Mouse (Mus musculus): ENCODE data around the gene Rtn4rl2. TPM values are rescaled to one million over a fixed set of nuclear protein-coding genes. Genes with fewer than 3 reads are reported as not detected.

Gene Rtn4rl2
- total RNA-seq, 1 experiment from 2014 or later = not detected

DNA sequence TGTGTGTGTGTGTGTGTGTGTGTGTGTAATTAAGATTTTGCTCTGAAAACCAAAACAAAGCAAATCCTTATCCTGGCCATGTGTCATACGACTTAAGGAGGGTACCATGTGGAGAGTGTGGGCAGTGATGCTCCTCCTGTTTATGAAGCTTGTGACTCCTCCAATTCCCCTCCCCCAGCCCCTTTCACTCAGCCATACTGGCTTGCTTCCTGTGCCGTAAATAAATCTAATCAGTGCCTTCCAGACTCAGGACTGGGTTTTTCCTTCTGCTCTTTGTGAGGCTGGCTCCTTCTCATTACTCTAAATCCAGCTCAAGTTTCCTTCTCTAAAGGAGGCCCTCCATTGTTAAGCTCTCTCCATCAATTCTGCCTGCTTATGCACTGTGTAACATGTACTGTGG is 63.3 kb downstream of the Rtn4rl2 start:
- ATAC-seq (ENCODE audit: extremely low read depth, insufficient number of reproducible peaks, low FRiP score, poor library complexity, severe bottlenecking) = no peak

GRCm38 (mm10) chr2:84822552-84822951 is 64.0 kb downstream of the Rtn4rl2 start, which contains the start of gene Smtnl1:
TSS of gene Smtnl1 (minus strand) at chr2:84822652.
- no peak for ATAC-seq (ENCODE audit: extremely low read depth, insufficient number of reproducible peaks, low FRiP score, poor library complexity, severe bottlenecking)

Other genes starting within 250 kb of the Rtn4rl2 start
- 2.1 and 4.2 TPM in 2 replicates for gene Ctnnd1, start 235.9 kb downstream of the Rtn4rl2 start, total RNA-seq (2017)
- gene Btbd18, start 227.6 kb downstream of the Rtn4rl2 start, total RNA-seq (2017) = not detected in 2 replicates
- 20.6 and 24.8 TPM in 2 replicates for gene Selenoh, start 215.9 kb downstream of the Rtn4rl2 start, total RNA-seq (2017)
- gene Gm28635, start 208.7 kb downstream of the Rtn4rl2 start, total RNA-seq (2017) = 0.12 TPM in 1 of 2 replicates, not detected in the other
- gene Med19, start 208.3 kb downstream of the Rtn4rl2 start, total RNA-seq (2017) = 14.5 and 16.5 TPM in 2 replicates
- gene Tmx2, start 207.6 kb downstream of the Rtn4rl2 start, total RNA-seq (2017) = 18.4 and 20.1 TPM in 2 replicates
- gene Zdhhc5, start 171.5 kb downstream of the Rtn4rl2 start, total RNA-seq (2017) = 33.3 and 37.8 TPM in 2 replicates
- gene Clp1, start 159.4 kb downstream of the Rtn4rl2 start, total RNA-seq (2017) = 41.6 and 50.2 TPM in 2 replicates
- gene Ypel4, start 152.7 kb downstream of the Rtn4rl2 start, total RNA-seq (2017) = 0.23 and 0.25 TPM in 2 replicates
- gene Gm19426, start 143.1 kb downstream of the Rtn4rl2 start, total RNA-seq (2017) = not detected in 2 replicates
- not detected in 2 replicates for gene Serping1, start 111.3 kb downstream of the Rtn4rl2 start, total RNA-seq (2017)
- gene Ube2l6, start 87.9 kb downstream of the Rtn4rl2 start, total RNA-seq (2017) = 95.3 and 99.8 TPM in 2 replicates
- gene Smtnl1, start 64.1 kb downstream of the Rtn4rl2 start, total RNA-seq (2017) = not detected in 2 replicates
- gene Timm10, start 59.7 kb downstream of the Rtn4rl2 start, total RNA-seq (2017) = 10.0 and 10.3 TPM in 2 replicates
- gene Slc43a1, start 47.9 kb downstream of the Rtn4rl2 start, total RNA-seq (2017) = 3.4 and 4.7 TPM in 2 replicates
- 2.7 and 2.9 TPM in 2 replicates for gene Slc43a3, start 49.9 kb upstream of the Rtn4rl2 start, total RNA-seq (2017)
- gene Prg2, start 93.8 kb upstream of the Rtn4rl2 start, total RNA-seq (2017) = 0.93 TPM in 1 of 2 replicates, not detected in the other
- gene Prg3, start 101.5 kb upstream of the Rtn4rl2 start, total RNA-seq (2017) = not detected in 2 replicates
- gene Ssrp1, start 150.5 kb upstream of the Rtn4rl2 start, total RNA-seq (2017) = 133 and 139 TPM in 2 replicates
- not detected in 2 replicates for gene P2rx3, start 150.8 kb upstream of the Rtn4rl2 start, total RNA-seq (2017)
- gene Tnks1bp1, start 161.3 kb upstream of the Rtn4rl2 start, total RNA-seq (2017) = 10.6 and 13.3 TPM in 2 replicates
- gene Aplnr, start 249.5 kb upstream of the Rtn4rl2 start, total RNA-seq (2017) = 0.47 TPM in 1 of 2 replicates, not detected in the other